Mouse (Mus musculus): ENCODE data around the gene Satb1. TPM values are rescaled to one million over a fixed set of nuclear protein-coding genes. Genes with fewer than 3 reads are reported as not detected.

Gene Satb1
- polyA plus RNA-seq, 1 experiment from 2014 or later: 31.9 TPM

DNA sequence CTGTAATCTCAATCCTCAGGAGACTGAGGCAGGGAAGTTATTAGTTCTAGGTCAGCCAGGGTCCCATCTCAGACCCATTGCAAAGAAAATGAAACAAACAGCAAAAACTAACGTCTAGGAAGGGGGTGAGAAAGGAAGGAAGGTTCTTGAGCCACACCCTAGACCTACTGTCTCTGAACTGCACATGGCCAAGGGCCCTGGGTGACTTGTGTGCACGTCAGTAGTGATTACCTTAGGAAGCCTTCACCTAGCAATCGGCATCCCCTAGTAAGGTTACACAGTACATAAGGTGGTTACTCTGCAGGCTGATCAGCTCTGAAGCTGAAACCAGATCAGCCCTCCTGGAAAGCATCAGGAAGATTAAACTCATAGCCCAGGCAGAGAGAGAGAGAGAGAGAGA, 22.2 kb upstream of the Satb1 start:
- no peak overlapping the region for H3K9ac ChIP-seq (ENCODE audit: low read length)
- H3K4me2 ChIP-seq: no peak overlapping the region
- 79% methylated on average over 3 of the region's 3 CpGs for WGBS
- DNase-seq (ENCODE audit: low spot score, missing footprints): no peak
- H3K27ac ChIP-seq (ENCODE audit: low read depth, low read length): no peak overlapping the region
- ATAC-seq (ENCODE audit: low FRiP score): no peak
- no peaks in the 10 kb centered on the region for H3K27me3 ChIP-seq (ENCODE audit: control insufficient read depth, insufficient read depth, low read length)
- no peak overlapping the region for H3K4me3 ChIP-seq (ENCODE audit: low read depth, low read length)
- H3K4me1 ChIP-seq (ENCODE audit: control insufficient read depth, insufficient read depth, low read length): no peaks in the 10 kb centered on the region
- H3K9me3 ChIP-seq (ENCODE audit: control insufficient read depth, low read length): no peaks in the 10 kb centered on the region
- H3K36me3 ChIP-seq (ENCODE audit: control insufficient read depth, insufficient read depth, low read length): no peaks in the 10 kb centered on the region

DNA sequence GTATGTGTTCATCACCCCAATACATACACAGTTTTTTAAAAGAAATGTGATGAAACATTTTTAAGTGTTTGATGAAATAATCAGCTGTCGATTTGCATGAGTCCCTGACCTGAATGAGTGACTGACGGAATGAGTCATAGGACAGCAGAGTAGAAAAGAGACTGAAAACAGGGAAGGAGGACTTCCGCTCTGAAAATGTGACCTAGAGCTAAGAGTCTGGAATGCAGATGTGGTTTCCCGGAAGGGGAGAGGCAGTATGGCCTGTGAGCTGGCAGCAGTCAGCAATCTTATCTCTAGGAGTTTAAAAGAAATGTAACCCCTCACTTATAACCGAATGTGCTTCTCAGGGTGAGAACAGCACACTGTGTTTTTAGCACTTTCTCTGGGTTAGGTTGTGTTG, 20.9 kb upstream of the Satb1 start:
- Histone ChIP-seq H3K27me3 (ENCODE audit: control insufficient read depth, insufficient read depth, low read length) (no peaks in the 10 kb centered on the region), H3K4me2 (no peak overlapping the region), H3K9me3 (ENCODE audit: control insufficient read depth, low read length) (no peaks in the 10 kb centered on the region), H3K4me1 (ENCODE audit: control insufficient read depth, insufficient read depth, low read length) (no peaks in the 10 kb centered on the region), H3K36me3 (ENCODE audit: control insufficient read depth, insufficient read depth, low read length) (no peaks in the 10 kb centered on the region), H3K9ac (ENCODE audit: low read length) (no peak overlapping the region), H3K4me3 (ENCODE audit: low read depth, low read length) (no peak overlapping the region), H3K27ac (ENCODE audit: low read depth, low read length) (no peak overlapping the region)
- WGBS: 91% methylated on average over 5 of the region's 5 CpGs
- DNase-seq (ENCODE audit: low spot score, missing footprints) (peak; percentile 65), ATAC-seq (ENCODE audit: low FRiP score) (no peak)

- H3K9me3 ChIP-seq (ENCODE audit: control insufficient read depth, low read length): no peaks in the 10 kb centered on the region
- no peaks in the 10 kb centered on the region for H3K4me1 ChIP-seq (ENCODE audit: control insufficient read depth, insufficient read depth, low read length)
- H3K27ac ChIP-seq (ENCODE audit: low read depth, low read length): no peak overlapping the region
- no peaks in the 10 kb centered on the region for H3K36me3 ChIP-seq (ENCODE audit: control insufficient read depth, insufficient read depth, low read length)
- H3K4me3 ChIP-seq (ENCODE audit: low read depth, low read length): no peak overlapping the region
- DNase-seq (ENCODE audit: low spot score, missing footprints) (peak; percentile 56), ATAC-seq (ENCODE audit: low FRiP score) (no peak)
- H3K9ac ChIP-seq (ENCODE audit: low read length): no peak overlapping the region
- H3K27me3 ChIP-seq (ENCODE audit: control insufficient read depth, insufficient read depth, low read length): no peaks in the 10 kb centered on the region
- 66% methylated on average over 6 of the region's 6 CpGs for WGBS
- no peak overlapping the region for H3K4me2 ChIP-seq
Observed at GRCm38 (mm10) chr17:51840596-51840995, 7.5 kb upstream of the Satb1 start.

DNA sequence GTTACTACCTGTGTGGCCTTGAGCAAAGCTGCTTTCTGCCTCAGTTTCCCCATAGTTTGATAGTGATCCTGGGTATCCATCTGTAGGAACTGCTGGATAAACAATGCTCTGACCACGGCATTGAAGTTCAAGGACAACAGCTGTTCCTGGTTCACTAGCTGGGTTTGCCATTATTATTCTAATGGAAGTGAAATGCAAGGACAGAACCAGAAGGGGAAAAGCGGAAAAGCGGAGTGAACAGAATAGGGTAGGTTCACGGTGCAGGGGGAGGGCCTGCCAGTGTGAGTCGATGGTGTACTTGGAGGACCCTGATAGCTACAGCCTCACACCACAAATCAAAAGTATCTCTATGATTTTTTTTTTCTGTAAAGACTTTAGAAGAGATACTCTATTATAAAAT, 6.4 kb upstream of the Satb1 start:
- peaks cover 3% of the 10 kb centered on the region; the same call in 1 of the 2 replicates for H3K27me3 ChIP-seq (ENCODE audit: control insufficient read depth, insufficient read depth, low read length)
- H3K4me3 ChIP-seq (ENCODE audit: low read depth, low read length): no peak overlapping the region
- DNase-seq (ENCODE audit: low spot score, missing footprints) (peak; percentile 82), ATAC-seq (ENCODE audit: low FRiP score) (no peak)
- no peaks in the 10 kb centered on the region for H3K9me3 ChIP-seq (ENCODE audit: control insufficient read depth, low read length)
- WGBS: 75% methylated on average over 5 of the region's 5 CpGs
- no peaks in the 10 kb centered on the region for H3K36me3 ChIP-seq (ENCODE audit: control insufficient read depth, insufficient read depth, low read length)
- no peak overlapping the region for H3K9ac ChIP-seq (ENCODE audit: low read length)
- H3K4me2 ChIP-seq: no peak overlapping the region
- H3K4me1 ChIP-seq (ENCODE audit: control insufficient read depth, insufficient read depth, low read length): no peaks in the 10 kb centered on the region
- H3K27ac ChIP-seq (ENCODE audit: low read depth, low read length): no peak overlapping the region

- ATAC-seq (ENCODE audit: low FRiP score): no peak
- no peaks in the 10 kb centered on the region for H3K36me3 ChIP-seq (ENCODE audit: control insufficient read depth, insufficient read depth, low read length)
- WGBS: 23% methylated on average over 1 of the region's 1 CpGs
- H3K4me1 ChIP-seq (ENCODE audit: control insufficient read depth, insufficient read depth, low read length): peaks cover 4% of the 10 kb centered on the region
- H3K27ac ChIP-seq (ENCODE audit: low read depth, low read length): no peak overlapping the region
- H3K9me3 ChIP-seq (ENCODE audit: control insufficient read depth, low read length): no peaks in the 10 kb centered on the region
- H3K27me3 ChIP-seq (ENCODE audit: control insufficient read depth, insufficient read depth, low read length): peaks cover 11% of the 10 kb centered on the region; the same call in 1 of the 2 replicates
- peak; percentile 69 for DNase-seq (ENCODE audit: low spot score, missing footprints)
- no peak overlapping the region for H3K4me2 ChIP-seq
- no peak overlapping the region for H3K9ac ChIP-seq (ENCODE audit: low read length)
- H3K4me3 ChIP-seq (ENCODE audit: low read depth, low read length): no peak overlapping the region
Observed at GRCm38 (mm10) chr17:51836901-51837300, 3.8 kb upstream of the Satb1 start.

DNA sequence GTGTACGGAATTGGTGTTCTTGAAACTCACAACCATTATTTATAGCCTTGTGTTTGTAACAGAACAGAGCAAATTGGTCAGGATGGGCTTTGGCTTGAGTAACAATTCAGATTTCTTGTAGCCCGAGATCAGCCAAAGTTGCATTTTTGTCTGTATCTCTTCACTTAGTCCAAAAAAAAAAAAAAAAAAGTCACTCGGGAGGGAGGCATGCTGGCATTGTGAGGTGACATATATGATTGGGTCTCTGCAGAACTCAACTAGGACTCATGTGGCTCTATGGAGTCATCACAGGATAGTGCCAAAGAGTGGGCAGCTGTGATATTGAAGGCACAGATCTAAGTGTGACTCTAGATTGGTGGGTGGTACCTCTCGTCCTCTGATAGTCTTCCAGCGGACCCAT, 3.2 kb upstream of the Satb1 start:
- Histone ChIP-seq H3K36me3 (ENCODE audit: control insufficient read depth, insufficient read depth, low read length) (no peaks in the 10 kb centered on the region), H3K9ac (ENCODE audit: low read length) (no peak overlapping the region), H3K4me1 (ENCODE audit: control insufficient read depth, insufficient read depth, low read length) (peaks cover 10% of the 10 kb centered on the region), H3K9me3 (ENCODE audit: control insufficient read depth, low read length) (no peaks in the 10 kb centered on the region), H3K4me2 (no peak overlapping the region), H3K4me3 (ENCODE audit: low read depth, low read length) (no peak overlapping the region), H3K27me3 (ENCODE audit: control insufficient read depth, insufficient read depth, low read length) (peaks cover 16% of the 10 kb centered on the region), H3K27ac (ENCODE audit: low read depth, low read length) (no peak overlapping the region)
- 75% methylated on average over 5 of the region's 5 CpGs for WGBS
- peak; percentile 73 for DNase-seq (ENCODE audit: low spot score, missing footprints)
- ATAC-seq (ENCODE audit: low FRiP score): no peak

DNA sequence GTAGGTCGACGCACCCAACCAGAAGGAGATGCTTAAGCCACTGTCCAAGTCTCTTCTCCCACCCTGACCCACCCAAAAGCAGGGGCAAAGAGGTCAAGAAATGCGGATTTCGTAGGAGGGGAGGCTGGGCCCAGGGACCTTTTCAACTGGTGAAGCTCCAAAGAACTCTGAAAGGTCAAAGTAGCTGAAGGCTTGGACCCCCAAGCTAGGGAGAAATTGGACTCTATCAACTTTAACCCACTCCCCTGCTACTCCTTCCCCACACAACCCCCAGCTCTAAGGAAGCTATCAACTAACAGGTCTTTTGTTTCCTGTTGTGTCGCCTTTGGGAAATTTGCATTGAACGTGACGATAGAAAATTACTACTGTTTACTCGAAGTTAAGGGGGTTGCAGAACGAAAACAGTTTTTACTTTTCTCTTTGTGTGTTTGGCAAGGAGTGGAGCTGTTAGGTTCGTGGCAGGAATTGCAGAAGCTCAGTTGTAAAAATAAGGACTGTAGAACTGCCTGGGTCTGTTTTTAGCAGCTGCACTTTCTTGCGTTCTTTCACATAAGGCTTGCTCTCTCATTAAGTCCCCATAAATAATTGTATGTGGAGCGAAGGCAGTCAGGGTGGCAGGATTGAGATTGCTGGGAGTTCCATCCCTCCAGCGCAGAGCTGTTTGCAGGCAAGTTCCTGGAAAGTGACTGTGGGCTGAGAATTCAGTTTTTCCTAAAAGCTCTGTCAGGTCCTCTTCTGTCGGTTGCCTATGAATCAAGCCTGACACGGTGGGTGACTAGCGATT, 680 bp upstream of the Satb1 start:
- WGBS: 4% methylated on average over 16 of the region's 16 CpGs
- H3K9ac ChIP-seq (ENCODE audit: low read length): no peak overlapping the region
- no peak for ATAC-seq (ENCODE audit: low FRiP score)

DNA sequence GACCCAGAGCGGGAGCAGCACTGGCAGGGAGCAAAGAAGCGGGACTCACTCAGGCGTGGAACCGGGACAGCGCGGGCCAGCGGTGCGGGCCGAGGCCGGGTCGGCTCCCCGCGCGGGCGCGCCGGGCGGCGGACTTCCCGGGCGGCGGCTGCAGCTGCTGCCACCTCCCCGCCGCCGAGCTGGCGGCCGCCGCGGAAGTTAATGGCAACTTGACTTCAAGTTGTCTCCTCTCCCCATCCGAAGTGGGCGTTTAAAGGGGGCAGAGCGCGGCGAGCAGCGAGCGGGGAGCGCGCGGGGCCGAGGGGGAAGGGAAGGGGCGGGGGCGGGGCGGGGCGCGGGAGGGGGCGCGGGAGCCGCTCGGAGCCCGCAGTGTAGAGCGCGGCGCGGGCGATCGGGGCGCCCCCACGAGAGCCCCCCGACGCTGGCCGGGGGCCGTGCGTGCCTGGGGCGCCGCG, 642 bp downstream of the Satb1 start:
- ATAC-seq (ENCODE audit: low FRiP score) (peak; percentile 86), DNase-seq (ENCODE audit: low spot score, missing footprints) (no peak)
- H3K9me3 ChIP-seq (ENCODE audit: control insufficient read depth, low read length): no peaks in the 10 kb centered on the region
- peak overlapping the region; percentile 74 for H3K4me3 ChIP-seq (ENCODE audit: low read depth, low read length)
- H3K9ac ChIP-seq (ENCODE audit: low read length): peak overlapping the region; percentile 73
- peak overlapping the region; percentile 98 for H3K4me2 ChIP-seq
- H3K36me3 ChIP-seq (ENCODE audit: control insufficient read depth, insufficient read depth, low read length): no peaks in the 10 kb centered on the region
- peaks cover 10% of the 10 kb centered on the region for H3K4me1 ChIP-seq (ENCODE audit: control insufficient read depth, insufficient read depth, low read length)
- H3K27me3 ChIP-seq (ENCODE audit: control insufficient read depth, insufficient read depth, low read length): peaks cover 22% of the 10 kb centered on the region
- no peak overlapping the region for H3K27ac ChIP-seq (ENCODE audit: low read depth, low read length)
- 0% methylated on average over 33 of the region's 66 CpGs for WGBS

More for the DNA sequence above, 680 bp upstream of the Satb1 start:
- Histone ChIP-seq H3K27me3 (ENCODE audit: control insufficient read depth, insufficient read depth, low read length) (peaks cover 22% of the 10 kb centered on the region), H3K4me3 (ENCODE audit: low read depth, low read length) (peak overlapping the region; percentile 74; the same call in 1 of the 2 replicates), H3K4me1 (ENCODE audit: control insufficient read depth, insufficient read depth, low read length) (peaks cover 10% of the 10 kb centered on the region), H3K9me3 (ENCODE audit: control insufficient read depth, low read length) (no peaks in the 10 kb centered on the region), H3K4me2 (peak overlapping the region; percentile 98), H3K36me3 (ENCODE audit: control insufficient read depth, insufficient read depth, low read length) (no peaks in the 10 kb centered on the region), H3K27ac (ENCODE audit: low read depth, low read length) (no peak overlapping the region)
- peak; percentile 93 for DNase-seq (ENCODE audit: low spot score, missing footprints)

GRCm38 (mm10) chr17:51831702-51832420, 1.2 kb downstream of the Satb1 start:
- no peaks in the 10 kb centered on the region for H3K9me3 ChIP-seq (ENCODE audit: control insufficient read depth, low read length)
- DNase-seq (ENCODE audit: low spot score, missing footprints) (peak; percentile 96), ATAC-seq (ENCODE audit: low FRiP score) (peak; percentile 28)
- H3K4me1 ChIP-seq (ENCODE audit: control insufficient read depth, insufficient read depth, low read length): peaks cover 10% of the 10 kb centered on the region
- H3K27me3 ChIP-seq (ENCODE audit: control insufficient read depth, insufficient read depth, low read length): peaks cover 22% of the 10 kb centered on the region
- WGBS: under 1% methylated on average over 55 of the region's 57 CpGs
- no peak overlapping the region for H3K27ac ChIP-seq (ENCODE audit: low read depth, low read length)
- H3K4me3 ChIP-seq (ENCODE audit: low read depth, low read length): peak overlapping the region; percentile 74
- H3K4me2 ChIP-seq: peak overlapping the region; percentile 98
- H3K9ac ChIP-seq (ENCODE audit: low read length): peak overlapping the region; percentile 73
- no peaks in the 10 kb centered on the region for H3K36me3 ChIP-seq (ENCODE audit: control insufficient read depth, insufficient read depth, low read length)
